Mouse (Mus musculus) heart, postnatal 4 days (tissue): ENCODE measurements at regions not wholly inside any gene's neighbourhood (a gene's known extent, or its start where the extent isn't known, plus 50 kb on each side); places are given as distances from the start of the nearest gene placed in this dataset.

Experiments
- DNase-seq: peaks from one replicate; pipeline ENCODE4 v3.0.0; 2021

GRCm38 (mm10) chr14:99366281-99366987 is 67.9 kb downstream of the Klf5 start:
- DNase-seq = peak; percentile 15

- DNase-seq = no peak
Observed at GRCm38 (mm10) chr14:99366996-99367555, 68.6 kb downstream of the Klf5 start.

DNA sequence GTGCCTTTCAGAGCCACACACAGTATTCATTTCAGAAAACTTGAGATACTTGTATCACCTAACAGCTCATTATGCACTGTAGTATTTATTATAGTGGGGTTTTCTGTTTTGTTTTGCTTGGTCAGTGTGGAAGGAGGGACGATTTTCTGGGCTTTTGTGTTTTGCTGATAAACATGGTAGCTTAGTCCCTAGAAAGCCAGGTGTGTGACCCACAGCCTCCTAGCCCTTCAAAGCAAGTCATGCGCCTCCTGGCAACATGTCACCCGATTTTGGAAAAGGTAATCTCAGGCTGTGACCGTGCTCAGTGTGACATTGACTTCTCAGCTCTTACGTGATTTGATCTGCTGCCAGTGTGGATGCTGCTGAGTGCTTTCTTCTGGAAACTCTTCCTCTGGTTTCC is 70.9 kb downstream of the Klf5 start:
- DNase-seq = no peak

DNA sequence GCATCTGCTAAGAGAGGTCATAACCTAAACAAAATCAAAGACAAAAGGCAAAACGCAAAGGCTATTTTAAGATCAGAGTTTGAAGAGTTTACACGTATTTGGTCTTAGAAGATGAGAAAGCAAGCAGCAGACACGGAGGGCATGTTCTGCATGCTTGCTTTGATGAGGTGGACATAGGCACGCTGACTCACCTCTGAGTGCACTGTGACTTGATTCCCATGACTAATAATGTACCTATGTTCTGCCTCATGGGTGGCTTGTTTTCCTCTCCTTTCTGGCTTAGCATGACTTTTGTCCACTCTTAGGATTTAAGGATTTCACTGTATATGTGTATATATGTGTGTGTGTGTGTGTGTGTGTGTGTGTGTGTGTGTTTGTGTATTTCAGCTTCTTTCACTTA is 75.2 kb downstream of the Klf5 start:
- DNase-seq = no peak

GRCm38 (mm10) chr14:99375040-99375610 is 76.6 kb downstream of the Klf5 start:
- DNase-seq = no peak

DNA sequence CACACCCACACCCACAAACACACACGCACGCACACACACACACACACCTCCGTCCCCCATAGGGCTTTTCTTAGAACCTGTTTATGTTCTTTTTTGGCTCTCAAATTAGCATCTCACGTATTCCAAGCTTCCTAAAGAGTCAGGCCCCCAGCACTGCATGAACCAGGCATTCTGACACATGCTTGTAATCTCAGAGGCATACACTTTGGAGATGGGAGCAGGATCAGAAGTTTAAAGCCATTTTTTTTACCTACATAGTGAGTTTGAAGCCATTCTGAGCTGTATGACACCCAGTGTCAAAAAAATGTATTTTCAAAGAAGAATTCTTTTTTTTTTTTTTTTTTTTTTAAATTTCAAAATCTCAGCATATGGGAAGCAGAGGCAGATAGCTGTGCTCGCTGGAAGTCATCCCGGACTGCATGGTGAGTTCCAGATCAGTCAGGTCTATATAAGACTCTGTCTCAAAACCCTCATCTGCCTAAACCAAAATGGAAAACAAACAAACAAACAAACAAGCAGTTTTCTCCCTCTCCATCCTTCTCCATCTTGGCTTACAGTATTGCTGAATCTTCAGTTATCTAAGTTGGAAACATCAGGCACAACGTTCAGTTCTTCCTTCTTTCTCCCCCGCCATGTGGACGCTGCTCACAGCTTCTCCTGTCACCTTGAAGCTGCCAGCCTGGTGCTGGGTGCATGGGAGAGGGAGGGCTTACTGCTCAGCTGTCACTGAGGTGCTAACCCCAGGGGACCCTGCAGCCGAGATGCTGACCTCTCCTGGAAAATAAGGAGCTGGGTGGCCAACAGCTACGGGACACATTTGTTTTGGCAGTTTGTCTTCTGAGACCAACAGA is 78.4 kb downstream of the Klf5 start:
- DNase-seq = no peak

DNA sequence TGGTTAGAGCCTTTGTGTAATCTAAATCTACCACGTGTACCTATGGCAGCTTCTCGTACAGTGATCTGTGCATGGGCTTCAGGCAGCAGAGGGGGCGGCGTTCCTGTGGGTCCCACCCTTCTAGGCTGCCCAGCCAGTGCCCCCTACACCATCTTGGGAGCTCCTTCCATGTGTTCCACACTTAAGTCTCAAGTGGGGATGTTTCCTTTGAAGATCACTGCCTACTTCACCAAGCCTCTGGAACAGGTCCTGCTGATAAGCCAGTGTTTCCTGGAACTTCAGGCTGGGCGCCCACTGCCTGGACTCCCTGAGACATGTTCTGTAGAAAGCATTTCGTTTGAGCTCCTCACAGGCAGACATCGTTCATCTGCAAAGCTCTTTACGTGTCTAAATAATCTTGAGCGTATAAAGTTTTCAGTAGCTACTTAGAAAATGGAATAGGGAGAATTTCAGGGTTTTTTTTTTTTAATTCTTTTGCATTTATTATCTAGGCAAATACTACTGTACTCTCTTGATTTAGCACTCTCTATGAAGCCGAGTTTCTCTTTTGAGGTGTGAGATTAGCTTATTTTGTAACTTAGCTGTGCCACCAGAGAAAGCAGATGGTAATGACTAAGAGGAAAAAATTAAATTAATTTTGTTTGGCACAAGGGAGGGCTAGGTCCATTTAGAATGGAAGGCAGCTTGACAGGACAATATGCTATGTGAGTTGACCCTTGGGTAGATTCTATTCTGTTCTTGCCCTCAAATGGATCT is 82.9 kb downstream of the Klf5 start:
- no peak for DNase-seq

GRCm38 (mm10) chr14:99382051-99382450 is 83.6 kb downstream of the Klf5 start:
- DNase-seq = no peak

- DNase-seq = no peak
Observed at GRCm38 (mm10) chr14:99383170-99383569, 84.7 kb downstream of the Klf5 start.

DNA sequence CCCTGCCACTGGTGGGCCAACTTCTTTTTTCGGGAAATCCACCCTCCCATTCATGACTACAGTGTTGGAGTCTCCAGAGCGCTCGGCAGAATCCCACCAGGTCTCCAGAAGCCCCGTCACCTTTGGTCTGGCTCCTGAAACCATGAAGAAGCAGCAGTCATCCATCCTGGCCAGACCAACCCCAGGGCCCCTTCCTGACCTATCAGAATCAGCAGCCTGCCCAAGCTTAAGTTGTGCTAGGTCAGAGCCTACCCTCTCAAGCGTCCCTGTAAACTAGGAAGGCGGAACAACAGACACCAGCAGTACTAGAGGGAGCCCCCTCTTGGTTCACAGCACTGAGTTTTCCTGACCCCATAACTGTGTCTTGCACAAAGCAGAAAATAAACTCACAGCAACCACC is 89.1 kb downstream of the Klf5 start:
- DNase-seq = no peak

DNA sequence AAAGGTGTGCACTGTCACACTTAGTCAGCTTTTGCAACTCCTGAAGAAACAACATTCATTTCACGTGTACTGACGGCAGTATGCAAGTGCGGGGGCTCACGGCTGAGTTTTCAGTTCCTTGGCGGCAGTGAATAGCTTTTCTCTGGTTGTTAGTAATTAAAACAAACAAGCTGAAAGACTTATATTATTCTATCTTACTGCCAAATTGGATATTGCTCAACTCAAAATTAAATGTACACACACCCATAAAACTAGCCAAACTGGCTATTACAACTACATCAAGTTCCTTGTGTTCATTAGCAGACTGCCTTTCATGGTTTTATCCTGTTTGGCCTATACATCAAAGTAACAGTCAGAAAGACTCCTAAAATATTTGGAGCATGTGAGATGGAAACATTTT is 90.8 kb downstream of the Klf5 start:
- DNase-seq = no peak

- no peak for DNase-seq
Observed at GRCm38 (mm10) chr14:99391700-99392099, 93.2 kb downstream of the Klf5 start.

GRCm38 (mm10) chr14:99392813-99393212 is 94.3 kb downstream of the Klf5 start:
- no peak for DNase-seq

DNA sequence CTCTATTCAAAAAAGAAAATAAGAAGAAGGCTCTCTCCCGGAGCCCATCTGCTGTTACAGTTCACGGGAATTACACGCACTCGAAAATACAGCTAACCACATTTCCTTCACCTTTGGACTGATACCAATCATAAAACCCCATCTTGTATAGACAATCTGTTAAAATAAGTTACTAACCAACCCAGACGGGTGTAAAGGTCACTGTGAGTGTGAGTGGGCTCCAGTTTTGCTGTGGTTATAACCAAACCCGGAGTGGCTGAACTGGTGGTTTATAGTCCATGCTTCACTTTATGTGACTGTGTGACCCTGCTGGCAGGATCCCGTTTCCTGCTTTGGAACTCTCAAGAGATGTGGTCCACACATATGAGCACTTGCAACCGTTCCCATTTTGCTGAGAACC is 95.1 kb downstream of the Klf5 start:
- DNase-seq = no peak

- peak; percentile 5 for DNase-seq
Observed at GRCm38 (mm10) chr14:99403155-99403726, 104.8 kb downstream of the Klf5 start.

- DNase-seq = no peak
Observed at GRCm38 (mm10) chr14:99405228-99405627, 106.7 kb downstream of the Klf5 start.

GRCm38 (mm10) chr14:99411835-99412234 is 113.3 kb downstream of the Klf5 start:
- no peak for DNase-seq

DNA sequence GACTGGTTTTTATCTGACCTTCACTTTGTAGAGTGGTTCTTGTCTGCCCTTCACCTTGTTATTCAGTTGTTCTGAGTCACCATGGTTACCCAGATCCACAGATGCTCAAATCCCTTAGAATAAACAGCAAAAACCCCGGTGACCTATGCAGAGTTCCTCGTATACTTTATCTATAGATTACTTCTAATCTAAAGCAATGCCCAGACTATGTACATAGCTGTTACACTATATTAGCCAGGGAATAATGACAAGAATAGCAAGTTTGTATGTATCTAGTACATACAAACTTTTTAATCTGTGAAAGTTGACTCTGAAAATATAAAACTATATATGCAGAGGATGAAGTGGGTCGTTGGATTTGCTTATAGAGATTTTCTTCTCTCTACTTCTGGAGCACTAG is 117.7 kb downstream of the Klf5 start:
- no peak for DNase-seq

DNA sequence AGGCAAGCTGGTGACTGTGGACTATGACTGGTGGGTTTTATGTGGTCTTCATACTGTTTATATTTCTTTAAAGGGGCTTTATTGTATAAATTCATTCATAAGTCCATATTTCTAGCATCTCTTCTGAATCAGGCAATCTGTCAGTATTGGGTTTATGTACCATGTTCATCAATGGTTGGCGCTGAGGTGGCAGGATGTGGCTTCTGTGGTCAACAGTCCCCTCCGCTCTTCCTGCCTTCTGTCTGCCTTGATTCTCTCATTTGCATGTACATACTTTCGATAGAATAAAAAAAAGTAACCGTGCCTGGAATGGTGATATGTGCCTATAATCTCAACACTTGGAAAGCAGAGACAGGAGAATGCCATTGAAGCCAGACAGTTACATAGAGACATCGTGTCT is 120.5 kb downstream of the Klf5 start:
- DNase-seq = no peak

- DNase-seq = no peak
Observed at GRCm38 (mm10) chr14:99423334-99423733, 124.8 kb downstream of the Klf5 start.

DNA sequence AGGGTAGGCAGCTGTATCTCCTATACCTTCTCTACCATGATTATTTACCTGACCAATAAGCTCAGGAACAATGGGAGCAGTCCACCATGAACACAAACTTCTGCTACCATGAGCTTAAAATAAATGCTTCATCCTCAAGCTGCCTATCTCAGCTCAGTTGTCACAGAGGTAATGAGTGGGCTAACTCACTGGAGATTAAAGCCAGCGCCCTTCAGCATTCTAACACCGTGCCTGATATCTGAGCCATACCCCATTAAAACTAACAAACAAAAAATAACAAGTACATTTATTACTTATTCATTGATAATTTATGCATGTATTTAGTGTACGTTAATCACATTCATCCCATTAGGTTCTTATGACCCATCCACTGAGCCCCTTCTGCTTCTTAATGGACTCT is 128.6 kb downstream of the Klf5 start:
- no peak for DNase-seq

GRCm38 (mm10) chr14:99430323-99430722 is 131.8 kb downstream of the Klf5 start:
- no peak for DNase-seq
